Mouse (Mus musculus): ENCODE measurements around the gene Prok2.

GRCm38 (mm10) chr6:99674482-99674881, 51.7 kb downstream of the Prok2 start:
- TF ChIP-seq CTCF (IDR thresholded peaks at IDR 0.05; ENCODE audit: low read depth) (no peak), EP300 (IDR thresholded peaks at IDR 0.05; ENCODE audit: low read depth) (no peak)
